Mouse (Mus musculus) layer of hippocampus, adult 18-20 months (tissue): Measurements from ENCODE around the gene Olfr582. TPM values are rescaled to one million over a fixed set of nuclear protein-coding genes. Genes with fewer than 3 reads are reported as not detected.

Experiments used
- DNase-seq, 2 experiments: peaks; one replicate each; pipeline ENCODE4 v3.0.0; 2022; ENCODE audit warnings: low spot score in 2 of 2
- long read RNA-seq: library from polyadenylated mRNA; stranded (forward); transcript quantifications from one replicate; pipeline ENCODE4 v2.0.0, GENCODE M21; 2021
- total RNA-seq, 2 experiments: library from RNA; stranded (reverse); gene quantifications; 2 replicates each; pipeline ENCODE4 v1.2.3; 2021

The Olfr582 gene
- not detected for total RNA-seq
- long read RNA-seq, result 0 reads

GRCm38 (mm10) chr7:103037724-103038123 is at the start of gene Olfr582:
Gene Olfr582 (plus strand): TSS chr7:103038024.
- DNase-seq, result no peak

DNA sequence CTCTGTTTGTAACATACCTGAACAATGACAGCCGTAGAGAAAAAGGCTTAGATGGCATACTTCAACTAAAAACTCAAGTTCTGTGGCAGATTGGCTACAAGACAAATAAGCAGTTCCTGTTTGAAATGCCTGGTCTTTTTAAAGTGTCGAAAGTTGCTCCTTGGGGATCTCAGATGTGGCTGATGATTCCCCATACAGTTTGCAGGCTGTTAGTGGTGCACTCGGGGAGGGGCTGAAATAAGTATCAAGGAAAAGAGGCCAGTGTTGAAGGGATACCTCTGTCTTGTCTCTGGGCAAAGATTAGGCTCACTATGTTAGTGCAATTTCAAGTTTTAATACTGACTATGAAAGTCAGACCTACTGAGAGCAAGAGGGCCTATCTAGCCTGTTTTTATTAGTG is 48.6 kb upstream of the Olfr582 start, which contains the start of gene Olfr578:
Gene Olfr578, minus strand, starts transcription at position 101 of the 400 bp plus-strand sequence.
- DNase-seq, result no peak

DNA sequence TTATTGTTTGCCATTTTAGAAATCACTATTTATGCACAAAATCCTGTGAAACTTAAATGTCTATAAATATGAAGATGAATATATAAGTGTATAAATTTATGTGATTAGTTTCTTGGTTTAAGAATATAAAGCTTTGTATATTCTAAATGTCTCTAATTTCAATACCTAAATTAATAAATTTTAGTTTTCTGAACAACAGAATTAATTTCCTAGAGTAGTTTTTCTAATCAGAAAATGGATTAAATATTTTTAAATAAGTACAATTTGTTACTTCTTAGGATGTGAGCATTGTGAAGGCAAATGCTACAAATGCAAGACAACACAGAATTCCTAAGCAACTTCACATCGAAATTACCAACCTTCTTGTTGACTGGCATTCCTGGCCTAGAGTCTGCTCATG is 13.2 kb downstream of the Olfr582 start, which contains the start of gene Olfr583:
Gene Olfr583, plus strand, starts transcription at position 301 of the 400 bp plus-strand sequence.
- DNase-seq, result no peak

DNA sequence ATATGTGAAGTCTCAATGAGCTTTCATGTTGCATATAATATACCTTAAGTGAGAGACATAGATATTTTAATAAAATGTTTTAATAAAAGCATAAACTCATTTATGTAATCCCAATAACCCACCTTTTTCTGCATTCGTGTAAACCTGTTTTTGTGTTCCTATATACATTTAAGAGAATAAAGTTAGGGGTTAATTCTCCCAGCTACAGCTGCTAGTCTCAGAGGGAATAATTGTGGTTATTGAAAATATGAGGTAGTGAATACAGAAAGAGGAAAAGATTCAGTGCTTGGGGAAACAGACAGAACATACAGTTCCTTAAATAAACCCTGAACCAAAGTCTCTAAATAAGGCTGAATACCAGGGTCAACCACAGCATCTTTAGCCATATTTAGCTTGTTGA is 43.8 kb downstream of the Olfr582 start, which contains the start of gene Olfr584:
Gene Olfr584, plus strand, starts transcription at position 301 of the 400 bp plus-strand sequence.
- no peak for DNase-seq

Other genes with a start within 250 kb of the Olfr582 start
- not detected for gene Olfr564, start 234.5 kb upstream of the Olfr582 start, total RNA-seq
- gene Olfr566, start 179.3 kb upstream of the Olfr582 start, total RNA-seq, result not detected
- not detected for gene Olfr568, start 160.9 kb upstream of the Olfr582 start, total RNA-seq
- not detected for gene Olfr569, start 147.1 kb upstream of the Olfr582 start, total RNA-seq
- gene Olfr570, start 143.4 kb upstream of the Olfr582 start, total RNA-seq, result not detected
- not detected for gene Olfr571, start 120.5 kb upstream of the Olfr582 start, total RNA-seq
- not detected for gene Olfr572, start 113.6 kb upstream of the Olfr582 start, total RNA-seq
- not detected for gene Olfr573-ps1, start 95.4 kb upstream of the Olfr582 start, total RNA-seq
- not detected for gene Olfr574, start 89.6 kb upstream of the Olfr582 start, total RNA-seq
- gene Olfr575, start 79.2 kb upstream of the Olfr582 start, total RNA-seq, result not detected
- not detected for gene Olfr576, start 75.4 kb upstream of the Olfr582 start, total RNA-seq
- not detected for gene Olfr577, start 62.1 kb upstream of the Olfr582 start, total RNA-seq
- not detected for gene Olfr578, start 48.7 kb upstream of the Olfr582 start, total RNA-seq
- gene Olfr583, start 13.3 kb downstream of the Olfr582 start, total RNA-seq, result not detected
- not detected for gene Olfr584, start 43.9 kb downstream of the Olfr582 start, total RNA-seq
- not detected for gene Olfr585, start 59.7 kb downstream of the Olfr582 start, total RNA-seq
- gene Olfr586, start 87.6 kb downstream of the Olfr582 start, total RNA-seq, result not detected
- not detected for gene Olfr588-ps1, start 102.9 kb downstream of the Olfr582 start, total RNA-seq
- not detected for gene Olfr589, start 118.3 kb downstream of the Olfr582 start, total RNA-seq
- not detected for gene Olfr591, start 140.3 kb downstream of the Olfr582 start, total RNA-seq
- not detected for gene Olfr592, start 146.8 kb downstream of the Olfr582 start, total RNA-seq
- not detected for gene Olfr593, start 173.8 kb downstream of the Olfr582 start, total RNA-seq
- gene Olfr594, start 179.0 kb downstream of the Olfr582 start, total RNA-seq, result not detected
- not detected for gene Usp17ld, start 214.5 kb downstream of the Olfr582 start, total RNA-seq